Mouse (Mus musculus) retina, postnatal 1 day (tissue): ENCODE measurements around the gene Mios.
A peak's percentile ranks its signal among the peaks of the same experiment; 100 is the strongest.

ENCODE experiments used
- DNase-seq: peaks from one replicate; pipeline ENCODE4 v3.0.0-alpha.2; 2012

Mios gene

GRCm38 (mm10) chr6:8278426-8279002 lies 69.5 kb downstream of the Mios start:
- peak; percentile 40 for DNase-seq

- no peak for DNase-seq
These were observed 74.2 kb downstream of the Mios start for GRCm38 (mm10) chr6:8283255-8283654.

- DNase-seq, result no peak
These were observed 76.5 kb downstream of the Mios start for GRCm38 (mm10) chr6:8285401-8285960.
